In genomic region chr14:105773674-105774073, GRCm38 (mm10) we compare ENCODE assay signal across 29 mouse cellular contexts.
DNase-seq lines count a peak whose midpoint lies in the region; ATAC-seq lines count a peak whose summit lies in the region.
"Had no signal": no experiment of that assay in that cellular context is flagged by ENCODE, and none has a peak within 500 bp of the region (broad histone marks: within the 10 kb centered on the region; RNA-seq: fewer than 3 reads in every experiment).

No protein-coding gene starts in this region.

- 0 out of 2 replicates have a peak, but pooled peaks have one; percentile 52 for ATAC-seq in hindbrain, embryonic 13.5 days (ENCODE audit: low FRiP score)
- no peak for ATAC-seq in hindbrain, embryonic 12.5 days (ENCODE audit: low FRiP score)
- ATAC-seq in midbrain, embryonic 14.5 days (ENCODE audit: low FRiP score, low TSS enrichment), result no peak
- ATAC-seq in midbrain, embryonic 15.5 days (replicated peaks), result no peak
- ATAC-seq: activated CD4-positive, CD25-positive, alpha-beta regulatory T cell, adult 4 months; CD4-positive, CD25-positive, alpha-beta regulatory T cell, adult 4 months; forebrain, embryonic 14.5 days; Patski had no signal

- no peak overlapping the region for H3K9ac ChIP-seq in hindbrain, embryonic 13.5 days
- no peak overlapping the region for H3K9ac ChIP-seq in hindbrain, embryonic 12.5 days
- H3K9ac ChIP-seq in midbrain, embryonic 14.5 days (replicated peaks; ENCODE audit: low read length), result no peak overlapping the region
- no peak overlapping the region for H3K9ac ChIP-seq in midbrain, embryonic 15.5 days
- H3K9ac ChIP-seq: embryonic facial prominence, embryonic 13.5 days; embryonic facial prominence, embryonic 15.5 days; forebrain, embryonic 12.5 days had no signal

- H3K4me1 ChIP-seq in hindbrain, embryonic 13.5 days (replicated peaks), result no peaks in the 10 kb centered on the region
- H3K4me1 ChIP-seq in hindbrain, embryonic 12.5 days, result no peaks in the 10 kb centered on the region
- no peaks in the 10 kb centered on the region for H3K4me1 ChIP-seq in midbrain, embryonic 14.5 days (ENCODE audit: control insufficient read depth, insufficient read depth, low read length)
- no peaks in the 10 kb centered on the region for H3K4me1 ChIP-seq in midbrain, embryonic 15.5 days
- H3K4me1 ChIP-seq: embryonic facial prominence, embryonic 13.5 days; embryonic facial prominence, embryonic 15.5 days; forebrain, embryonic 10.5 days; forebrain, embryonic 12.5 days had no signal

- DNase-seq in midbrain, embryonic 14.5 days, result peak; percentile 1
- peak; percentile 13 for DNase-seq in retina, adult 2 months (ENCODE audit: low read depth, low spot score)
- DNase-seq in retina, embryonic 14.5 days (ENCODE audit: low spot score), result no peak
- DNase-seq in frontal cortex, postnatal 25 days (ENCODE audit: low spot score in 2 of 2), result no peak
- DNase-seq: adrenal gland, adult 2 months; adrenal gland, postnatal 10 days; adrenal gland, postnatal 25 days; B cell, adult 2 months; cerebellum, adult 11 months; cerebellum, adult 18-20 months; cerebellum, adult 8-10 months; cerebellum, adult 9-11 months; cerebellum, postnatal 14 days; cerebellum, postnatal 36 days; embryo, embryonic 11 days had no signal

- H3K4me3 ChIP-seq in hindbrain, embryonic 13.5 days, result no peak overlapping the region
- H3K4me3 ChIP-seq in hindbrain, embryonic 12.5 days, result no peak overlapping the region
- H3K4me3 ChIP-seq in midbrain, embryonic 14.5 days (replicated peaks; ENCODE audit: low read depth, low read length), result no peak overlapping the region
- no peak overlapping the region for H3K4me3 ChIP-seq in midbrain, embryonic 15.5 days
- H3K4me3 ChIP-seq: embryonic facial prominence, embryonic 13.5 days; embryonic facial prominence, embryonic 15.5 days; erythroblast, embryonic 14.5 days; forebrain, embryonic 10.5 days; forebrain, embryonic 12.5 days had no signal

- H3K36me3 ChIP-seq in hindbrain, embryonic 13.5 days, result no peaks in the 10 kb centered on the region
- H3K36me3 ChIP-seq in hindbrain, embryonic 12.5 days, result no peaks in the 10 kb centered on the region
- no peaks in the 10 kb centered on the region for H3K36me3 ChIP-seq in midbrain, embryonic 14.5 days (ENCODE audit: control insufficient read depth, insufficient read depth, low read length)
- no peaks in the 10 kb centered on the region for H3K36me3 ChIP-seq in midbrain, embryonic 15.5 days (replicated peaks)
- H3K36me3 ChIP-seq: embryonic facial prominence, embryonic 13.5 days; embryonic facial prominence, embryonic 15.5 days; forebrain, embryonic 10.5 days; forebrain, embryonic 12.5 days; G1E had no signal

- H3K4me2 ChIP-seq in hindbrain, embryonic 13.5 days, result no peak overlapping the region
- no peak overlapping the region for H3K4me2 ChIP-seq in hindbrain, embryonic 12.5 days (replicated peaks)
- H3K4me2 ChIP-seq in midbrain, embryonic 14.5 days (ENCODE audit: low read length), result no peak overlapping the region
- no peak overlapping the region for H3K4me2 ChIP-seq in midbrain, embryonic 15.5 days
- H3K4me2 ChIP-seq: embryonic facial prominence, embryonic 13.5 days; embryonic facial prominence, embryonic 15.5 days; forebrain, embryonic 12.5 days had no signal

- H3K27ac ChIP-seq in hindbrain, embryonic 13.5 days, result no peak overlapping the region
- H3K27ac ChIP-seq in hindbrain, embryonic 12.5 days, result no peak overlapping the region
- H3K27ac ChIP-seq in midbrain, embryonic 14.5 days (replicated peaks; ENCODE audit: low read depth, low read length), result no peak overlapping the region
- no peak overlapping the region for H3K27ac ChIP-seq in midbrain, embryonic 15.5 days
- H3K27ac ChIP-seq: embryonic facial prominence, embryonic 13.5 days; embryonic facial prominence, embryonic 15.5 days; forebrain, embryonic 10.5 days; forebrain, embryonic 12.5 days had no signal

- H3K27me3 ChIP-seq in hindbrain, embryonic 13.5 days, result no peaks in the 10 kb centered on the region
- no peaks in the 10 kb centered on the region for H3K27me3 ChIP-seq in hindbrain, embryonic 12.5 days
- no peaks in the 10 kb centered on the region for H3K27me3 ChIP-seq in midbrain, embryonic 14.5 days (ENCODE audit: control insufficient read depth, insufficient read depth, low read length)
- no peaks in the 10 kb centered on the region for H3K27me3 ChIP-seq in midbrain, embryonic 15.5 days (replicated peaks)
- H3K27me3 ChIP-seq: CH12.LX; embryonic facial prominence, embryonic 13.5 days; embryonic facial prominence, embryonic 15.5 days; forebrain, embryonic 12.5 days; Patski had no signal

- WGBS in hindbrain, embryonic 13.5 days, result 71% methylated on average over 12 of the region's 12 CpGs
- WGBS in hindbrain, embryonic 12.5 days, result 79% methylated on average over 12 of the region's 12 CpGs
- 78% methylated on average over 12 of the region's 12 CpGs for WGBS in midbrain, embryonic 14.5 days
- 74% methylated on average over 12 of the region's 12 CpGs for WGBS in midbrain, embryonic 15.5 days

- no peaks in the 10 kb centered on the region for H3K9me3 ChIP-seq in hindbrain, embryonic 13.5 days
- no peaks in the 10 kb centered on the region for H3K9me3 ChIP-seq in hindbrain, embryonic 12.5 days (replicated peaks)
- H3K9me3 ChIP-seq in midbrain, embryonic 14.5 days (ENCODE audit: control insufficient read depth, low read length), result no peaks in the 10 kb centered on the region
- H3K9me3 ChIP-seq in midbrain, embryonic 15.5 days, result no peaks in the 10 kb centered on the region
- H3K9me3 ChIP-seq: embryonic facial prominence, embryonic 13.5 days; embryonic facial prominence, embryonic 15.5 days; forebrain, embryonic 10.5 days; forebrain, embryonic 12.5 days had no signal

Comparison
In these comparisons a context has a peak if more than half of its experiments do, and no peak if none do; other contexts are left out.
1. DNase-seq: peak in midbrain, embryonic 14.5 days (single experiment) and retina, adult 2 months (single experiment); none in retina, embryonic 14.5 days (single experiment) and frontal cortex, postnatal 25 days (0 of 2).